Mouse (Mus musculus): ENCODE measurements at regions not wholly inside any gene's neighbourhood (a gene's known extent, or its start where the extent isn't known, plus 50 kb on each side); places are given as distances from the start of the nearest gene placed in this dataset.

DNA sequence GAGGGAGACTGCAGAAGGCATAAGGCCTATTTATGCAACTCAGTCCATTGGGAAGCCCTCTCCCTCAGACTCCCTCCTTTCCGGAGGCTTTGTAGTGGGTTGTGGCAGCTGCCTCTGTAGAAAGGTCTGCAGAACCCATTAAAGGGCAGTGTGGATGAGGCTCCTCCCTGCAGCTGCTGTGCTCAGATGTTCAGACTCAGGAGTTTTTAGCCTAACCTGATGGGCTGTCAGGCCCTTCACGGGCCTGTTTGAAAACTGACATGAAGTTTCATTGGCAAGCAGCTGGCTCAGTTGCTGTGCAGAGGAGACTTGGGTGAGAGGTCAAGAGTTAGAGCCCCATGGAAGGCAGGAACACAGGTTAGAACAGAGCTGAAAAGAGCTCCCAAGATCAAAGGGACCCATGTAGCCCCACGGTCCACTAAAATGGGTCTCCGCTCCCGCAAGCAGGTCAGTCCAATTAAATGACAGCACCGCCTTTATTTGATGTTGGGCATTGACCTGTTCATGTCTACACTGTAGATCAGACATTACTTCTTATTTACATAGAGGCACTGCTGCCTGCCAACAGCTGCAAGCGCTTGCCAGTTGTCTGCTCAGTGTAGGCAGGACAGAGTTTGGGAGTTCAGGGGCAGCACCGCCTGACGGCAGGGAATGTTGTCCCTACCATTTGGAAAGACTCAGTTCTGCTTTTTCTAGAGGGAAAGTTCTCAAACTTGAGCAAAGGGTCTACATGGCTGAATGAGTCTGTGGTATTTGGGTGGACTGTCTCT, 53.8 kb upstream of the Usp46 start:
- DNase-seq (ENCODE audit: extremely low spot score, low spot score) = peak; percentile 51

DNA sequence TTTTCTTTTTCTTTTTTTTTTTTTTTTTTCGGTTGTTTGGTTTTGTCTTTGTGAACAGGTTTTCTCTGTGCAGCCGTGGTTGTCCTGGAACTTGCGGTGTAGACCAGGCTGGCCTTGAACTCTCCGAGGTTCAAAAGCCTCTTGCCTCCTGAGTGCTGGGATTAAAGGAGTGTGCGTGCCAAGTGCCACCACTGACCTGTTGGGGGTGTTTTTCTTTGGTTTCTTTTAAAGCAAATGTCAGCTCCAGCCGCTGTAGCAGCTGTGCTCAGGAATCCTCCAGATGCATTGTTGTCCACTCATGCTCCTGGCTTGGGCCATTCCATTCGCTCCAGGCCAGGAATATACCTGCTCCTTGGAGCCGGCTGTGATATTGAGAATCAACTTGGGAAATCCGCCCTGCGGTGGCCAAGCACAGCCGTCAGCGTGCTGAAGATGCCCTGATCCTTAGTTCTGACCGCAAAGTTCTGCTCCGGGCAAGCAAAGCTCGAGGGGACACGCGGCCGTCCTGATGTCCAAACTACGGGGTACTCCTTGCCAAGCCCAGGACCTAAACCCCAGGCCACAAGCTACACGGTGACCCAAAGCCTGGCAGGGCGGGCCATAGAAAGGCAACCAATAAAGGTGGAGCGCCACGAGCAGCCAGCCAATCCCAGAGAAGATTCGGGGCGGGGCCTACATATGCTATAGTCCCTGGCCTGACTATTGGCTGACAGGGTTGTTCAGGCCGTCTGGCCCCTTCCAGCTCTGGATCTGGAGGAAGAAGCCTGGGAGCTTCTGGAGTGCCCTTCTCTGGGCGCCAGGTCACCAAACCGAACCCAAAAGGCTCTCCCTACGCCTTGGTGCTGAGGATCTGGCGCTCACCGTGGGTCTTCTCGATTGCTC, 58.0 kb upstream of the Usp46 start:
- DNase-seq (ENCODE audit: extremely low spot score, low spot score) = peak; percentile 61

DNA sequence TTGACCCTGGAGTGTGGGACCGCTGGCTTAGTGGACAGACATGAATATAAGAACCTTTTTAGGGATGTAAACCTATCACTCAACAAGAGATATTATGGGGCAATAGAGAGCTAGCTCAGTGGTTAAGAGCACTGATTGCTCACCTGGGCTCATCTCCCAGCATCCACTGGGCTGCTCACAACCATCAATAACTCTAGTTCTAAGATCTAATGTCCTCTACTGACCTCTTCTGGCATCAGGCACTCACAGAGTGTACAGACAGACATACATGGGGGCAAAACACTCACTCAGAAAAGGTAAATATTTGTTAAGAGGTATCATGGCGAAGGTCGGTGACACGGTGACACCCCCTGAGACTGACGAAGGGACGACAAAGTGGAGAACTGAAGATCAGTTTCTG, 59.3 kb upstream of the Usp46 start:
- no peak for DNase-seq (ENCODE audit: extremely low spot score, low spot score)

DNA sequence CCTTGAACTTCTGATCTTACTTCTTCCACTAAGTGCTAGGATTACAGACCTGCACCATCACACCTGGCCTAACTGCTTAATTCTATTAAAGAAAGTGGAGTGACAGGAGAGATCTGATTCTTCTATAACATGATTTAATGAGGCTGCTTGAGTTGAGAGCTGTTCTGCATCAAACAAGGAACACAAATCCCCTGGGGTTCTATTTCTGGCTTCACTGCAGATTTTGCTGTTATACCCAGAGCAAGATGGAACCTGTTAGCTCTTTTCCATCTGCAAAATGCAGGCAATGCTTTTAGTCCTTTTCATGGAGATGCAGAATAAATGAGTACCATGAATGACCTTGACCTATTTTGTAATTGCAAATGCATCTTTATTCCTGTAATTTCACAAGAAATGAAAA, 61.4 kb upstream of the Usp46 start:
- DNase-seq (ENCODE audit: extremely low spot score, low spot score) = no peak

DNA sequence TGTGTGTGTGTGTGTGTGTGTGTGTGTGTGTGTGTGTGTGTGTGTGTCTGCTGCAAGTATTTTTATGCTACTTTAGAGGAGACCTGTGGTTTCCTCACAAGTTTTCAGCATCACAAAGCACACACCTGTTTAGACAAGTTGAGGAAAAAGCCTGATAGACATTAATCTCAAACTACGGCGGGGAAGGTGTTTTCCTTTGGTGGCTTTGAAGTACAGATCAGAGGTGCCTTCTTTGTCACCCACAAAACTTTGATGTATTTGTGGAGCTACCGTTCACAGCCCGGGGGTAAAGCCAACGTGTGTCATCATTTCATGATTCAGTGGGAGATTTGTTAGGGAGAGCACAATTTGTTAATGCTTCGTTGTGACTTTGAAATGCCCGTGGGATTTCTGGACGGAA, 62.4 kb upstream of the Rasl11b start:
- no peak for DNase-seq (ENCODE audit: extremely low spot score, low spot score)

DNA sequence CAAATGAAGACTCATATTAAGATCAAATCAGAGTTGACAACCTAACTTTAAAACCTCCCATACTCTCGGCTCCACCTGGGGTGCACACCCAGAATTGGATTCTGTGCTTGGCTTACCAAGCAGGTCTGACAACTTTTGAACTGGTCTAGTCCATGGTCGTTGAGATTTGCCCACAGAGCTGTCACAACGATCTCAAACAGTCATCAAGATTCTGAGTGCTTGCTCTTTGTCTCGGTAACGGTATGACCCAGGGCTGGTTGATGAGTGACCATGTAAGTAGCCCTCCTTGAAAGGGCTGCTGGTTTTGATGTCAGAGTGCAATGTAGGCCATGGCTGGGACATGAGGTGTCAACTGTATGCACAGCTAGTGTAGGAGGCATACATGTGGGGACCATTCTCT, 58.7 kb upstream of the Rasl11b start:
- no peak for DNase-seq (ENCODE audit: extremely low spot score, low spot score)

DNA sequence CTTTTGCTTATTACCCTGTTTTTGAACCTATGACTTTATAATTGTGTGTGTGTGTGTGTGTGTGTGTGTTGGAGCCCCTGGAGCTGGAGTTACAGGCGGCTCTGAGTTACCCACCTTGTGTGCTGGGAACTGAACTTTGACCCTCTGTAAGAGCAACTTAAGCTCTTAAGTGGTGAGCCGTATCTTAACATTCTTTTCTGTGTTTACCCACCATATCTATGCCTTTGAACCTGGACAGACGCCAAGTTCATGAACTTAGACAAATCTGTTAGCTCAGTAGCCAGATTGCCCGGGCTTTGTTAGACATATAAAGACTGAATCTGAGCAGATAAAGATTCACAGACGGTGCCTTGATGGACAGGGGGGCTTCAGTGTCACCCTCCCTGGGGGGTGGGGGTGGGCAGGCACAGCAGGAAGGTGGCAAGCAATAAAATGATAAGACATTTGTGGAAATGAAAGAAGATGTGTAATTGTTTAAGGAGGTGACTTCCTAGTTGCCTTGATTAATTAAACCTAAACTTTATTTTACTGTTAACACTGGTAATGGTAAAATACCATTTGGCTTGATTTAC, 58.1 kb upstream of the Rasl11b start:
- no peak for DNase-seq (ENCODE audit: extremely low spot score, low spot score)

DNA sequence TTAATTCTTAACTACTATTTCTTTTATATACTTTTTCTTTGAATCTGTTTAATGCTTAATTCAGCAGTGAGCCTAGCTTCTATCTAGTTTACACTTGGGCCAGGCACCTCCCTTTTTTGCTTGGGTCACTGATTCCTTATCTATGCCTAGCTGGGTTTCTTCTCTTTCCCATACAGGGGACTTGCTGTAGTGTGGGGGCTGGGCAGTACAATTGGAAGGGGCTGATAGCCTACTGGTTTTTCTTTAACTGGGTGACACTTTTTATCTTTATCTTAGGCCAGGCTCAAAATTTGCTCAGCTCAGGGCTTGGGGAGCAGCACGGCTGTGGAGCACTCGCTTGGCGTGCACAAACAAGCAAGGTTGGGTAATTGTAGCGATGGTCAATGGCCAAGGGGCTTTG, 51.1 kb upstream of the Rasl11b start:
- DNase-seq (ENCODE audit: extremely low spot score, low spot score) = no peak

DNA sequence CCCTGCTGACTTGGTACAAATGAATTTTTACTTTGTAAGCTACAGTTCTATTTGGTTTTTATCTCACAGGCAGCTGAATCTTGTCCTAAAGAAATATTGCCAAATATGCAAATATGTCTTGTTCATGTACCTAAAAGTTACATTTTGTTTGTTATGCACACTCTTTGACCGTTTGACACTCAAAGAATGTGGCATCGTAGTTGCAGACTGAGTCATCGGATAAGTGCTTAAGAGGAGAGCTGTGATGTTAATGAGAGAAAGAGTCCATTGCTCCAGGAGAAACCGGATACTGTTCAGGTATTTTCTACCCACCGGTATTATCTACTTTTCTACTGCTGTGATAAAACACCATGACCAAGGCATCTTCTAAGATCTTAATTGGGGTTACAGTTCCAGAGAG, 50.3 kb upstream of the Rasl11b start:
- DNase-seq (ENCODE audit: extremely low spot score, low spot score) = no peak
